Mouse (Mus musculus) hindbrain, postnatal 0 days (tissue): ENCODE data around the gene Klre1. TPM values are rescaled to one million over a fixed set of nuclear protein-coding genes. Genes with fewer than 3 reads are reported as not detected.
"Not testable (repeated sequence)": the region's sequence is repeated elsewhere in the genome, so short reads cannot be mapped to it uniquely, and the experiment has no call there.

Source experiments
- ATAC-seq: fragments of 200-750 bp; cut with Nextera tagmentation; 2 replicates; pipeline ENCODE4 v1.8.0; 2017; ENCODE audit warnings: mild to moderate bottlenecking, moderate TSS enrichment, moderate library complexity
- DNase-seq: peaks from one replicate; pipeline ENCODE4 v3.0.0-alpha.2; 2015; ENCODE audit warnings: low spot score
- H3K27ac ChIP-seq: fragments of 300-500 bp; sonication (generic); 2 replicates; pipeline ENCODE4 v1.5.1; 2014; ENCODE audit warnings: mild to moderate bottlenecking
- H3K27me3 ChIP-seq: fragments of 300-500 bp; sonication (generic); 2 replicates; pipeline ENCODE4 v1.6.1; 2014; ENCODE audit warnings: low read length, mixed read lengths; ENCODE audit not compliant: insufficient read depth
- H3K36me3 ChIP-seq: fragments of 300-500 bp; sonication (generic); 2 replicates; pipeline ENCODE4 v1.6.1; 2014; ENCODE audit warnings: low read length, mixed read lengths; ENCODE audit not compliant: insufficient read depth
- H3K4me1 ChIP-seq: fragments of 300-500 bp; sonication (generic); 2 replicates; pipeline ENCODE4 v1.6.1; 2014; ENCODE audit warnings: antibody characterized with exemption, low read length, mixed read lengths; ENCODE audit not compliant: insufficient read depth
- H3K4me2 ChIP-seq: fragments of 300-500 bp; sonication (generic); 2 replicates; pipeline ENCODE4 v1.6.1; 2014; ENCODE audit warnings: low read depth, mild to moderate bottlenecking, low read length, moderate library complexity, mixed read lengths
- H3K4me3 ChIP-seq: fragments of 300-500 bp; sonication (generic); 2 replicates; pipeline ENCODE4 v1.5.1; 2014; ENCODE audit warnings: low read length
- H3K9ac ChIP-seq: fragments of 300-500 bp; sonication (generic); replicated peaks from 2 replicates; pipeline ENCODE4 v1.6.1; 2014; ENCODE audit warnings: mild to moderate bottlenecking, low read length, moderate library complexity, mixed read lengths
- H3K9me3 ChIP-seq: fragments of 300-500 bp; sonication (generic); 2 replicates; pipeline ENCODE4 v1.6.1; 2016; ENCODE audit warnings: low read length, mixed read lengths
- CTCF ChIP-seq: IDR thresholded peaks from 2 replicates; pipeline ENCODE4 v1.5.1; 2016; ENCODE audit warnings: antibody characterized with exemption, control low read depth, low read depth
- whole genome bisulfite sequencing: fragments of 180-500 bp; shearing (Covaris S2); extraction: QIAGEN DNeasy Blood & Tissue Kit; methylation state at CpG from one replicate; pipeline ENCODE4 v1.1.7; 2014; 5-methylcytosine and 5-hydroxymethylcytosine counted together
- polyA plus RNA-seq: library from polyadenylated mRNA; unstranded; fragments of >200 nt; fragmentation: Nextera tagmentation; extraction: Ambion mirVana; gene quantifications from 2 replicates; pipeline ENCODE4 v1.2.1, GENCODE M21; 2015
- total RNA-seq: library from RNA; depleted of rRNA; stranded (reverse); fragments of >200 nt; gene quantifications from 2 replicates; pipeline ENCODE4 v1.2.3, GENCODE M21; 2014; rRNA removed

The Klre1 gene
- total and polyA plus RNA-seq, 2 experiments from 2014 or later, result 0.21 TPM; not detected in 1

DNA sequence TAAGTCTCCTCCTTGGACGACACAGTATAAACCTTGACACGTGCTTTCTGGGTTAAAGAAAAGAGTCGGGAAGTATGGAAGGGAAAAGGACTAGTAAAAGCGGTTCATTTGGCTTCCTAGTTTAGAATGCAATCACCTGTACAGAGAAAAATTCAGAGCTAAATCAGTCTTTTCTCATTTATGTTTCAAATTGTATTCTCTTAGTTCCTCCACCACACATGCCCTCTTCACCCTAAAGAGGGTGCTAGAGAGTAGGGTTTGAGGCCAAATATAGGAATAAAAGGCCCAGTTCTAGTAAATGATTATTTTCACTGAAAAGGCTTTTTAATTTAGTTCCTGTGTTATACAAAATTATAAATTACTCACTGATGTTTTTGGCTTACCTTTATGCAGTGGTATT lies 3.6 kb downstream of the Klre1 start:
- Histone ChIP-seq H3K27me3 (no peaks in the 10 kb centered on the region), H3K36me3 (no peaks in the 10 kb centered on the region), H3K27ac (no peak overlapping the region), H3K4me1 (no peaks in the 10 kb centered on the region), H3K4me3 (no peak overlapping the region), H3K9ac (no peak overlapping the region), H3K4me2 (no peak overlapping the region), H3K9me3 (no peaks in the 10 kb centered on the region)
- 66% methylated on average over 4 of the region's 4 CpGs for WGBS
- DNase-seq (peak; percentile 42), ATAC-seq (no peak)
- TF ChIP-seq CTCF, result peak; percentile 58

DNA sequence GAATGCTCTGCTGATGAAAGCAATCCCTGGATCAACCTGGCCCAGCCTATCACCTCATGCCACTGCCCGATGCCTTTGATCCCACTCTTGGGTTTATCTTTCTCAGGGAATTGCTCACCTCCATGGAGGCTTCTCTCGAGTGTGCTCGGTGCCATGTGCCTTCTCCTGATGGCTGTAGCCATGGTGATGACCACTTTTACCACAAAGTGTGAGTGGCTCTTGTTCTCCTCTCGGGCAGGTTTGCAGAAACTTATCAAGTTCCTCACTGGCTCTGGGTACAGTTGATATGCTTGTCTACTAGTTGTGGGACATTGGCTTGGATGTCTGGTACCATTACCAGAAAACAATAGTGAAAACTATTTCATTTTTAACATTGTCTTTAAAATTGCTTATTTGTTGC lies 4.2 kb downstream of the Klre1 start:
- no peaks in the 10 kb centered on the region for H3K27me3 ChIP-seq
- DNase-seq, result no peak
- H3K4me2 ChIP-seq, result no peak overlapping the region
- H3K4me3 ChIP-seq, result no peak overlapping the region
- TF ChIP-seq CTCF, result no peak
- no peak overlapping the region for H3K27ac ChIP-seq
- no peak for ATAC-seq
- H3K9me3 ChIP-seq, result no peaks in the 10 kb centered on the region
- 79% methylated on average over 4 of the region's 4 CpGs for WGBS
- H3K9ac ChIP-seq, result no peak overlapping the region
- H3K4me1 ChIP-seq, result no peaks in the 10 kb centered on the region
- no peaks in the 10 kb centered on the region for H3K36me3 ChIP-seq

DNA sequence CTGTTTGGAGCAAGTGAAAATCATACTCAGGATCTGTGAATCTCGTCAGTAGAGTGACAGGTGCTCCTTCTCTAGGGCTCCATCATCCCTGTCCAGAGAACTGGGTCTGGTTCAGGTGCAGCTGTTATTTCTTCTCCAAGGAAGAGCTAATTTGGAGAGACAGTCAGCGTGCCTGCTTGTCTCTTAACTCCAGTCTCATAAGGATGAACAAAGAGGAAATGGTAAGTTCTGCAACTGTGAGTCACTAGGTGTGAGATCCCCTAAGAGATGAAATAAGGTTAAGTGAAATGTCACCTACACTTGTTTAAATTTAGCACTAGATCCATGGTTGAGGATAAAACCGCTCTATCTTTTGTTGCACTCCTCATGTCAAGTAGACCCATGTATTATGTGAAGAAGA lies 5.3 kb downstream of the Klre1 start:
- Histone ChIP-seq H3K9ac (no peak overlapping the region), H3K36me3 (no peaks in the 10 kb centered on the region), H3K4me1 (no peaks in the 10 kb centered on the region), H3K27ac (no peak overlapping the region), H3K9me3 (no peaks in the 10 kb centered on the region), H3K27me3 (no peaks in the 10 kb centered on the region), H3K4me3 (no peak overlapping the region), H3K4me2 (no peak overlapping the region)
- no peak for DNase-seq
- ATAC-seq, result no peak
- no peak for TF ChIP-seq CTCF
- 77% methylated on average over 3 of the region's 3 CpGs for WGBS

DNA sequence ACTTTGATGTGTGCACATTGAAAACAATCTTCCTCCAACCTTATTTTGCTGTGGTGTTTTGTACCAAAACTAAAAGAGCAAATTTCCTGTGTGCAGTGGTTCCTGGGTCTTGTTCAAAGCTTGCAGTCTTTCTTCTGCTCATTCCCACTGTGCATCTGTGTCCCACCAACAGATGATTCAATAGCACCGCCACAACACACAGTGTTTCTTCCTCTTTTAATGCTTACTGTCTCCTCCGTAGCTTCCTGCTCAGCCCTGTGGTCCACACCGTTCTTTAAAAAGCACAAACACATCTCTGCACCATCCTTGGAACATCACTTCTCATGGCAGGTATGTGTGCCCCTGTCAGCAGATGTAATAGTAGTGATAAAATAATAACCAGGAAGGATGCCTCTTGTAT lies 13.8 kb downstream of the Klre1 start, which contains the start of gene Klrd1:
Gene Klrd1, plus strand, starts transcription at position 275 of the 400 bp plus-strand sequence.
- DNase-seq (no peak), ATAC-seq (no peak)
- Histone ChIP-seq H3K9me3 (no peaks in the 10 kb centered on the region), H3K4me2 (no peak within 1 kb of the TSS), H3K4me1 (no peaks in the 10 kb centered on the region), H3K9ac (no peak within 1 kb of the TSS), H3K36me3 (no peaks in the 10 kb centered on the region), H3K4me3 (no peak within 1 kb of the TSS), H3K27ac (no peak within 1 kb of the TSS), H3K27me3 (no peaks in the 10 kb centered on the region)
- no peak for TF ChIP-seq CTCF
- WGBS, result 77% methylated on average over 3 of the region's 3 CpGs

DNA sequence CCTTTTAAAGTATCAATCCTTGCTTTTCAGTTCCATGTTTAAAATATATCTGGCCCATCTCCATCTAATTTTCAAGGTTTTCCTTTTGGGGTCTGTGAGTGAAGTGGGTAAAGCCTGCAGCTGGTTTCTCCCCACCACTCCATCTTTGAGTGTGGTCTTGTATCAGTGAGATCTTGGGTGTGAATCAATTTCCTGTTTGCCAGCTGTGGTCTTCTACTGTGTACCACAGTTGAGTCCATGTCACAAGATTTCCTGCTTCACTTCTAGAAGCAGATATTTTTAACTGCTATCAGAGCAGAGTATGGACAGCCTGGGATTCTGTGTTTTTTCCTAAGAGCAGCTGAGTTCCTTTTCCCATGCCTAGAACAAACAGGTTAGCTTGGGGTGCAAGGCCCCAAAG lies 30.7 kb downstream of the Klre1 start:
- H3K4me2 ChIP-seq, result no peak overlapping the region
- H3K27me3 ChIP-seq, result no peaks in the 10 kb centered on the region
- TF ChIP-seq CTCF, result no peak
- no peak overlapping the region for H3K9ac ChIP-seq
- H3K4me1 ChIP-seq, result no peaks in the 10 kb centered on the region
- H3K27ac ChIP-seq, result no peak overlapping the region
- DNase-seq (no peak), ATAC-seq (no peak)
- H3K9me3 ChIP-seq, result no peaks in the 10 kb centered on the region
- H3K36me3 ChIP-seq, result no peaks in the 10 kb centered on the region
- no peak overlapping the region for H3K4me3 ChIP-seq

DNA sequence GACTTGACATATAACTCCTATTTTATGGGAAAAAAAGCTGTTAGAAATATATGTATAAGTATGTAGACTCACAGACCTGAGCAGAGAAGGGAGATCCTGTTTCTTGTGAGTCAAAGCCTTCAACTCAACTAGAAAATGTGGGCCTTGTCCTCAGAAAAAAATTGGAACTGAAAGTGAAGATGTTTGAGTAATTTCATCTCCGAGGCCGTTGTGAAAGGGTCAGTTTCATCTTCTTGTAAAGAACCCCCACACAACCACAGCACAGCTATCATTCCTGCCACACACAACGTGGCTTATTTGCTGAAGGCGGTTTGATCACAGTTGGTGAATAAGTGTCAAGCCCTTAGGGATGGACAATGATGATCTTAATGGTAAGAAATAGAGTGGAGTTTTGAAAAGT lies 46.0 kb downstream of the Klre1 start, which contains the start of gene Klrk1:
Gene Klrk1, minus strand, starts transcription at position 130 of the 400 bp plus-strand sequence.
- no peak for ATAC-seq
- Histone ChIP-seq H3K4me2 (no peak within 1 kb of the TSS), H3K9me3 (no peaks in the 10 kb centered on the region), H3K4me1 (no peaks in the 10 kb centered on the region), H3K27ac (no peak within 1 kb of the TSS), H3K36me3 (no peaks in the 10 kb centered on the region), H3K4me3 (no peak within 1 kb of the TSS), H3K27me3 (no peaks in the 10 kb centered on the region), H3K9ac (no peak within 1 kb of the TSS)
- WGBS, result 83% methylated on average over 4 of the region's 4 CpGs
- no peak for DNase-seq
- TF ChIP-seq CTCF, result no peak

DNA sequence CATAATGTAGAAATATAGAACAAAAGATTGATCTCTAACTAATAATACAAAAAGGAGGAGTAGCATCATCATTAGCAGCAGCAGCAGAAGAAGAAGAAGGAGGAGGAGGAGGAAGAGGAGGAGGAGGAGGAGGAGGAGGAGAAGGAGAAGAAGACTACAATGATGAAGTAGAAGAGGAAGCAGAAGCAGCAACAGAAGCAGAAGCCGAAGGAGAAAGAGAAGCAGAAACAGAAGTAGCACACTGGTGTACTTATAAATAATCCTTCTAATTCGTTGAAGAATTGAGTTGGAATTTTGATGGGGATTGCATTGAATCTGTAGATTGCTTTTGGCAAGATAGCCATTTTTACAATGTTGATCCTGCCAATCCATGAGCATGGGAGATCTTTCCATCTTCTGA lies 53.3 kb downstream of the Klre1 start:
- not testable (repeated sequence) for H3K4me1 ChIP-seq, H3K9ac ChIP-seq, H3K27me3 ChIP-seq, ATAC-seq, H3K4me3 ChIP-seq, DNase-seq, H3K27ac ChIP-seq, H3K4me2 ChIP-seq, H3K36me3 ChIP-seq, H3K9me3 ChIP-seq
- 87% methylated on average over 2 of the region's 2 CpGs for WGBS

Other genes starting within 250 kb of the Klre1 start
- not detected in 2 replicates for gene 4922502D21Rik, start 246.1 kb upstream of the Klre1 start, total RNA-seq
- not detected in 2 replicates for gene 4922502D21Rik, start 246.1 kb upstream of the Klre1 start, polyA plus RNA-seq
- not detected in 2 replicates for gene Clec12a, start 235.2 kb upstream of the Klre1 start, total RNA-seq
- 0.33 and 0.52 TPM in 2 replicates for gene Clec12a, start 235.2 kb upstream of the Klre1 start, polyA plus RNA-seq
- 0.29 and 0.42 TPM in 2 replicates for gene Clec12b, start 192.0 kb upstream of the Klre1 start, total RNA-seq
- gene Clec12b, start 192.0 kb upstream of the Klre1 start, polyA plus RNA-seq, result 0.49 TPM in 2 replicates
- under 0.01 TPM in 1 of 2 replicates, not detected in the other for gene Clec1b, start 180.6 kb upstream of the Klre1 start, total RNA-seq
- gene Clec1b, start 180.6 kb upstream of the Klre1 start, polyA plus RNA-seq, result 0.38 and 0.47 TPM in 2 replicates
- gene Clec9a, start 169.0 kb upstream of the Klre1 start, total RNA-seq, result not detected in 2 replicates
- gene Clec9a, start 169.0 kb upstream of the Klre1 start, polyA plus RNA-seq, result 0.04 and 0.14 TPM in 2 replicates
- 0.86 and 5.2 TPM in 2 replicates for gene Clec1a, start 125.9 kb upstream of the Klre1 start, total RNA-seq
- gene Clec1a, start 125.9 kb upstream of the Klre1 start, polyA plus RNA-seq, result 2.4 and 3.4 TPM in 2 replicates
- gene Olr1, start 70.7 kb upstream of the Klre1 start, total RNA-seq, result not detected in 2 replicates
- 0.09 TPM in 1 of 2 replicates, not detected in the other for gene Olr1, start 70.7 kb upstream of the Klre1 start, polyA plus RNA-seq
- gene Tmem52b, start 65.3 kb upstream of the Klre1 start, total RNA-seq, result 0.05 TPM in 1 of 2 replicates, not detected in the other
- gene Tmem52b, start 65.3 kb upstream of the Klre1 start, polyA plus RNA-seq, result not detected in 2 replicates
- gene Gabarapl1, start 44.7 kb upstream of the Klre1 start, total RNA-seq, result 272 and 286 TPM in 2 replicates
- gene Gabarapl1, start 44.7 kb upstream of the Klre1 start, polyA plus RNA-seq, result 272 and 274 TPM in 2 replicates
- gene Klrd1, start 13.9 kb downstream of the Klre1 start, total RNA-seq, result not detected in 2 replicates
- gene Klrd1, start 13.9 kb downstream of the Klre1 start, polyA plus RNA-seq, result not detected in 2 replicates
- gene Klrk1, start 46.0 kb downstream of the Klre1 start, total RNA-seq, result not detected in 2 replicates
- 0.05 and 0.13 TPM in 2 replicates for gene Klrk1, start 46.0 kb downstream of the Klre1 start, polyA plus RNA-seq
- gene Klrc3, start 65.4 kb downstream of the Klre1 start, total RNA-seq, result not detected in 2 replicates
- not detected in 2 replicates for gene Klrc3, start 65.4 kb downstream of the Klre1 start, polyA plus RNA-seq
- gene Klrc2, start 82.8 kb downstream of the Klre1 start, total RNA-seq, result not detected in 2 replicates
- not detected in 2 replicates for gene Klrc2, start 82.8 kb downstream of the Klre1 start, polyA plus RNA-seq
- not detected in 2 replicates for gene Klrc1, start 101.1 kb downstream of the Klre1 start, total RNA-seq
- gene Klrc1, start 101.1 kb downstream of the Klre1 start, polyA plus RNA-seq, result not detected in 2 replicates
- 1.1 TPM in 1 of 2 replicates, not detected in the other for gene Klri1, start 139.2 kb downstream of the Klre1 start, total RNA-seq
- 0.35 and 0.44 TPM in 2 replicates for gene Klri1, start 139.2 kb downstream of the Klre1 start, polyA plus RNA-seq
- gene Klri2, start 162.6 kb downstream of the Klre1 start, total RNA-seq, result not detected in 2 replicates
- gene Klri2, start 162.6 kb downstream of the Klre1 start, polyA plus RNA-seq, result not detected in 2 replicates
- not detected in 2 replicates for gene Gm156, start 206.4 kb downstream of the Klre1 start, total RNA-seq
- not detected in 2 replicates for gene Gm156, start 206.4 kb downstream of the Klre1 start, polyA plus RNA-seq